Mouse (Mus musculus) left cerebral cortex, adult 2 months (tissue): Measurements from ENCODE around the gene Gm3159. TPM values are rescaled to one million over a fixed set of nuclear protein-coding genes. Genes with fewer than 3 reads are reported as not detected.
A peak's percentile ranks its signal among the peaks of the same experiment; 100 is the strongest.
"Not testable (repeated sequence)": the region's sequence is repeated elsewhere in the genome, so short reads cannot be mapped to it uniquely, and the experiment has no call there.

Experiments
- DNase-seq, 2 experiments: peaks; one replicate each; pipeline ENCODE4 v3.0.0; 2021 to 2022; ENCODE audit warnings: low spot score in 2 of 2, mixed read lengths in 1 of 2; ENCODE audit errors: extremely low spot score in 1 of 2
- H3K27ac ChIP-seq: fragments of 200-600 bp; 2 replicates; pipeline ENCODE4 v1.8.1; 2022
- H3K4me3 ChIP-seq: fragments of 200-600 bp; 2 replicates; pipeline ENCODE4 v1.8.1; 2022
- intact Hi-C: fragments of 180-260 bp; cut with DNase I; formaldehyde crosslinking; loops from one replicate; pipeline ENCODE4 v1.15.1; 2025
- long read RNA-seq, 2 experiments: library from polyadenylated mRNA; stranded (forward); transcript quantifications; one replicate each; pipeline ENCODE4 v2.0.0; 2021; ENCODE audit warnings: borderline mapping rate in 2 of 2
- total RNA-seq, 2 experiments: library from RNA; stranded (reverse); gene quantifications; 2 replicates each; pipeline ENCODE4 v1.2.3; 2021

The Gm3159 gene
- total RNA-seq = not detected
- long read RNA-seq, experiment 1 = 0 reads
- long read RNA-seq, experiment 2 = 0 reads

- H3K27ac ChIP-seq, intact Hi-C loops, H3K4me3 ChIP-seq, DNase-seq: not testable (repeated sequence)
Observed at GRCm38 (mm10) chr14:4397226-4397625, at the start of gene Gm3159. Gene Gm3159, plus strand, starts transcription at chr14:4397526.

- intact Hi-C loops, H3K4me3 ChIP-seq, H3K27ac ChIP-seq, DNase-seq: not testable (repeated sequence)
Observed at GRCm38 (mm10) chr14:4368991-4369390, 28.3 kb upstream of the Gm3159 start.

- H3K27ac ChIP-seq, intact Hi-C loops, DNase-seq, H3K4me3 ChIP-seq: not testable (repeated sequence)
Observed at GRCm38 (mm10) chr14:4369691-4370090, 27.6 kb upstream of the Gm3159 start.

GRCm38 (mm10) chr14:4377871-4378270 is 19.5 kb upstream of the Gm3159 start:
- intact Hi-C loops, H3K27ac ChIP-seq, H3K4me3 ChIP-seq, DNase-seq: not testable (repeated sequence)

- H3K27ac ChIP-seq, intact Hi-C loops, H3K4me3 ChIP-seq, DNase-seq: not testable (repeated sequence)
Observed at GRCm38 (mm10) chr14:4385606-4386005, 11.7 kb upstream of the Gm3159 start.

GRCm38 (mm10) chr14:4392841-4393530 is 4.3 kb upstream of the Gm3159 start:
- intact Hi-C loops, H3K27ac ChIP-seq, DNase-seq, H3K4me3 ChIP-seq: not testable (repeated sequence)

GRCm38 (mm10) chr14:4398624-4399023 is 1.3 kb downstream of the Gm3159 start:
- H3K27ac ChIP-seq, DNase-seq, H3K4me3 ChIP-seq, intact Hi-C loops: not testable (repeated sequence)

- DNase-seq, intact Hi-C loops: not testable (repeated sequence)
Observed at GRCm38 (mm10) chr14:4400115-4400789, 2.9 kb downstream of the Gm3159 start.

GRCm38 (mm10) chr14:4401245-4401644 is 3.9 kb downstream of the Gm3159 start:
- H3K4me3 ChIP-seq, intact Hi-C loops, DNase-seq, H3K27ac ChIP-seq: not testable (repeated sequence)

More at GRCm38 (mm10) chr14:4400115-4400789, 2.9 kb downstream of the Gm3159 start:
- H3K27ac ChIP-seq, H3K4me3 ChIP-seq: not testable (repeated sequence)

- H3K27ac ChIP-seq, DNase-seq, H3K4me3 ChIP-seq, intact Hi-C loops: not testable (repeated sequence)
Observed at GRCm38 (mm10) chr14:4403840-4404239, 6.5 kb downstream of the Gm3159 start.

GRCm38 (mm10) chr14:4409939-4410338 is 12.6 kb downstream of the Gm3159 start:
- DNase-seq, intact Hi-C loops, H3K4me3 ChIP-seq, H3K27ac ChIP-seq: not testable (repeated sequence)

GRCm38 (mm10) chr14:4414965-4415835 is 17.9 kb downstream of the Gm3159 start, which contains the start of gene Gm3164:
Gene Gm3164, plus strand, starts transcription at chr14:4415448.
- H3K4me3 ChIP-seq = peak within 1 kb of the TSS; percentile 53
- DNase-seq = peak in 1 of 2 experiments; percentile 35

GRCm38 (mm10) chr14:4430692-4431091 is 33.4 kb downstream of the Gm3159 start, which contains the start of gene Gm3173:
Gene Gm3173, plus strand, starts transcription at chr14:4430992.
- H3K27ac ChIP-seq, H3K4me3 ChIP-seq, intact Hi-C loops, DNase-seq: not testable (repeated sequence)

More at GRCm38 (mm10) chr14:4414965-4415835, 17.9 kb downstream of the Gm3159 start, which contains the start of gene Gm3164:
- intact Hi-C loops, H3K27ac ChIP-seq: not testable (repeated sequence)
